18 mouse cellular contexts compared by ENCODE assay signal in genomic region chr14:104688440-104688839, GRCm38 (mm10).
"Had no signal": no experiment of that assay in that cellular context is flagged by ENCODE, and none has a peak within 500 bp of the region (broad histone marks: within the 10 kb centered on the region; RNA-seq: fewer than 3 reads in every experiment).

No protein-coding gene starts in this region.

- H3K4me2 ChIP-seq: lung, embryonic 14.5 days; midbrain, embryonic 12.5 days; neural tube, embryonic 13.5 days; neural tube, embryonic 15.5 days had no signal

- DNase-seq: lung, adult 18-20 months; lung, embryonic 14.5 days; lung, postnatal 10 days; lung, postnatal 4 days; midbrain, embryonic 14.5 days; retina, postnatal 1 day; right cerebral cortex, adult 18-20 months; right cerebral cortex, postnatal 25 days; right cerebral cortex, postnatal 4 days; spleen, adult 18-20 months; thymus, adult 18-20 months; thymus, postnatal 14 days; thymus, postnatal 36 days had no signal

- H3K27me3 ChIP-seq: midbrain, embryonic 12.5 days; neural tube, embryonic 13.5 days; neural tube, embryonic 15.5 days had no signal

- H3K9ac ChIP-seq: lung, embryonic 14.5 days; midbrain, embryonic 12.5 days; neural tube, embryonic 13.5 days; neural tube, embryonic 15.5 days had no signal

- H3K4me1 ChIP-seq: midbrain, embryonic 10.5 days; midbrain, embryonic 12.5 days; neural tube, embryonic 13.5 days; neural tube, embryonic 15.5 days had no signal

- H3K36me3 ChIP-seq: midbrain, embryonic 10.5 days; midbrain, embryonic 12.5 days; neural tube, embryonic 13.5 days; neural tube, embryonic 15.5 days had no signal

- H3K27ac ChIP-seq: midbrain, embryonic 10.5 days; midbrain, embryonic 12.5 days; neural tube, embryonic 13.5 days; neural tube, embryonic 15.5 days had no signal

- H3K4me3 ChIP-seq: midbrain, embryonic 10.5 days; midbrain, embryonic 12.5 days; myocyte; neural tube, embryonic 13.5 days; neural tube, embryonic 15.5 days had no signal

- H3K9me3 ChIP-seq: midbrain, embryonic 10.5 days; midbrain, embryonic 12.5 days; neural tube, embryonic 13.5 days; neural tube, embryonic 15.5 days had no signal
